Mouse (Mus musculus) liver, embryonic 16.5 days (tissue): ENCODE results near the gene Efcc1. TPM values are rescaled to one million over a fixed set of nuclear protein-coding genes. Genes with fewer than 3 reads are reported as not detected.
A peak's percentile ranks its signal among the peaks of the same experiment; 100 is the strongest.

Experiments used
- ATAC-seq: fragments of 200-750 bp; cut with Nextera tagmentation; 2 replicates; pipeline ENCODE4 v1.8.0; 2017; ENCODE audit warnings: low read depth, mild to moderate bottlenecking, moderate number of reproducible peaks, moderate library complexity
- H3K27ac ChIP-seq: fragments of 300-500 bp; sonication (generic); 2 replicates; pipeline ENCODE4 v1.5.1; 2014; ENCODE audit warnings: mild to moderate bottlenecking, low read length
- H3K27me3 ChIP-seq: fragments of 300-500 bp; sonication (generic); 2 replicates; pipeline ENCODE4 v1.6.1; 2014; ENCODE audit warnings: low read depth, low read length, mixed read lengths; ENCODE audit not compliant: control insufficient read depth, insufficient read depth
- H3K36me3 ChIP-seq: fragments of 300-500 bp; sonication (generic); 2 replicates; pipeline ENCODE4 v1.6.1; 2014; ENCODE audit warnings: mild to moderate bottlenecking; ENCODE audit not compliant: control insufficient read depth, insufficient read depth
- H3K4me1 ChIP-seq: fragments of 300-500 bp; sonication (generic); 2 replicates; pipeline ENCODE4 v1.6.1; 2014; ENCODE audit warnings: low read depth, low read length, mixed read lengths; ENCODE audit not compliant: control insufficient read depth
- H3K4me2 ChIP-seq: fragments of 300-500 bp; sonication (generic); 2 replicates; pipeline ENCODE4 v1.6.1; 2014; ENCODE audit warnings: low read depth, low read length, mixed read lengths
- H3K4me3 ChIP-seq: fragments of 300-500 bp; sonication (generic); 2 replicates; pipeline ENCODE4 v1.5.1; 2014; ENCODE audit warnings: low read depth, mild to moderate bottlenecking, low read length
- H3K9ac ChIP-seq: fragments of 300-500 bp; sonication (generic); 2 replicates; pipeline ENCODE4 v1.6.1; 2014; ENCODE audit warnings: low read depth, low read length
- H3K9me3 ChIP-seq: fragments of 300-500 bp; sonication (generic); replicated peaks from 2 replicates; pipeline ENCODE4 v1.6.1; 2016; ENCODE audit warnings: low read length; ENCODE audit not compliant: control insufficient read depth
- WGBS: fragments of 180-500 bp; shearing (Covaris S2); extraction: QIAGEN DNeasy Blood & Tissue Kit; methylation state at CpG from one replicate; pipeline ENCODE4 v1.1.7; 2014; ENCODE audit not compliant: insufficient replicate concordance; 5-methylcytosine and 5-hydroxymethylcytosine counted together
- polyA plus RNA-seq: library from polyadenylated mRNA; unstranded; fragments of >200 nt; fragmentation: Nextera tagmentation; extraction: Ambion mirVana; gene quantifications from 2 replicates; pipeline ENCODE4 v1.2.1, GENCODE M21; 2015

The Efcc1 gene
- polyA plus RNA-seq, 1 experiment from 2014 or later, result 0.18 TPM

DNA sequence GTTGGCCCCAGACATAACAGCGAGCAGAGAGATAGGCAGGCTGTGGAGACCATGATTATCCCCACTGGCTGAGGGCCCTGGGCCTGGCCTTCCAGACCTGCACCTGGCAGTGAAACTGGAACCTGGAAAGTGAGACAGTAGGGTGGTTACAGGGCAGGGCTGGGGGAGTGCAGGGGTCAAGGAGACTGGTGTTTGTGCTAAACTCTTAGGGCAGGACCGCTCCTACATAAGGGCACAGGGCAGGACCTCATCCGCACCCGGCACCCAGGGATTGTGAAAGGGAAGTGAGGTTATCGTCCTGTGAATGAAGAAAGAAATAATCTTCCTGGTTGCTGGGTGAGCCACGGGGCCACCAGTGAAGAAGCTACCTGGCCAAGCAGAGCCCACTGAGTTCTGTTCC is 59.1 kb downstream of the Efcc1 start:
- Histone ChIP-seq H3K4me3 (no peak overlapping the region), H3K36me3 (peaks cover 35% of the 10 kb centered on the region), H3K9me3 (no peaks in the 10 kb centered on the region), H3K27ac (peak overlapping the region; percentile 98), H3K4me1 (peaks cover 54% of the 10 kb centered on the region), H3K27me3 (no peaks in the 10 kb centered on the region), H3K9ac (peak overlapping the region; percentile 40; the same call in 1 of the 2 replicates), H3K4me2 (no peak overlapping the region)
- ATAC-seq, result no peak
- WGBS, result 56% methylated on average over 6 of the region's 6 CpGs

DNA sequence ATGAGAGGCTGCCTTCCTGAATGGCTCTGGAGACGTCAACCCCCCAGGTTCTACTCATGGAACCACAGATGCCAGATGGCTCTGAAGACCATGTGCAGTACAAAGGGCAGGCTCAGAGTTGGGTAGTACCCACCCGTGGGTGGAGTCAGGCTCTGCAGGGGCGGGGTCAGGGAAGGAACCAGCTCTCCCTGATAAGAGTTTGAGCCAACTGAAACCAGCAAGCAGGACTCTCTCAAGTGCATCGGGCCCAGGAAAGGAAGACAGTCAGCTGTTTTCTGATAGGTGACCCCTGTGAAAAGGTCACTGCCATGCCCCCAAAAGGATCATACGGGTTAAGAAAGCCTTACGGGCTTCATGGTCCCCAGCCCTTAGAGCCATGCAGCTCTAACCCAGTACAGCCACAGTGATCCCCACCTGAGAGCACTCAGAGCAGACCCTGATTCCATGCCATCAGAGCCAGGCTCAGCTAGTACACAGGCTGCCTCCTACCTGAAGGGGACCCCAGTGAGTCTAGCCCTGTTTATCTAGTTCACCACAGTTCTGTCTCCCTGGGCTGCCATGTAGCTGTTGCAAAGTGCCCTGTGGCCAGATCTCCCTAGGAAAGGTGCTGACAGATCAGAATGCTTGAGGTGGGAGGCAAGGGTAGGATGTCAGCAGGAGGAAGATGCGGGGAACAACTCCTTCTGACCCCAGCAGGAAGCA is 60.3 kb downstream of the Efcc1 start:
- H3K27ac ChIP-seq, result peak overlapping the region; percentile 98
- 21% methylated on average over 7 of the region's 7 CpGs for WGBS
- peaks cover 62% of the 10 kb centered on the region for H3K4me1 ChIP-seq
- peak overlapping the region; percentile 62 for H3K9ac ChIP-seq
- H3K4me3 ChIP-seq, result peak overlapping the region; percentile 30
- H3K9me3 ChIP-seq, result no peaks in the 10 kb centered on the region
- ATAC-seq, result peak; percentile 96
- H3K27me3 ChIP-seq, result no peaks in the 10 kb centered on the region
- peaks cover 35% of the 10 kb centered on the region for H3K36me3 ChIP-seq
- peak overlapping the region; percentile 60 for H3K4me2 ChIP-seq

DNA sequence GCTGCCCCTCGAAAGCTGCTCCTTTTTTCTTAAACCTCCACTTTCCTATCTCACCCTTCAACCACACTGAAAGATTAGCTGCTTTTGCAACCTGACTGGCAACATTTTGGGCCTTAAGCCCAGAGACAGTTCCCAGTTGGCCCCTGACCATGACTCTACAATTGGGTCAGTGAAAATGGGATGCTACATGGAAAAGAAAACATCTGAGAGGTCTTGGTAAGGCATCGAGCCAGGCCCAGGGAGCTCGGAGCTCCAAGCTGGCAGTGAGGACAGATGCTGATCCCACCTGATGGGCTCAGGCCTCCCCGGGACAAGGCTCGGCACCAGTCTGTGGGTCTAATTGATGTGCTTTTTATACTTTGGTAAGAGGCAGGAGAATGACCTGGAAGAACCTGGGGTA is 61.2 kb downstream of the Efcc1 start:
- ATAC-seq, result no peak
- no peaks in the 10 kb centered on the region for H3K27me3 ChIP-seq
- peaks cover 35% of the 10 kb centered on the region for H3K36me3 ChIP-seq
- H3K9ac ChIP-seq, result 0 out of 2 replicates have a peak overlapping the region, but pooled peaks have one; percentile 62
- 78% methylated on average over 5 of the region's 5 CpGs for WGBS
- peaks cover 70% of the 10 kb centered on the region for H3K4me1 ChIP-seq
- no peaks in the 10 kb centered on the region for H3K9me3 ChIP-seq
- no peak overlapping the region for H3K4me3 ChIP-seq
- peak overlapping the region; percentile 98 for H3K27ac ChIP-seq
- H3K4me2 ChIP-seq, result peak overlapping the region; percentile 60

GRCm38 (mm10) chr6:87793821-87794510 is 63.3 kb downstream of the Efcc1 start:
- Histone ChIP-seq H3K27ac (peak overlapping the region; percentile 32), H3K36me3 (peaks cover 37% of the 10 kb centered on the region), H3K4me1 (peaks cover 73% of the 10 kb centered on the region)

DNA sequence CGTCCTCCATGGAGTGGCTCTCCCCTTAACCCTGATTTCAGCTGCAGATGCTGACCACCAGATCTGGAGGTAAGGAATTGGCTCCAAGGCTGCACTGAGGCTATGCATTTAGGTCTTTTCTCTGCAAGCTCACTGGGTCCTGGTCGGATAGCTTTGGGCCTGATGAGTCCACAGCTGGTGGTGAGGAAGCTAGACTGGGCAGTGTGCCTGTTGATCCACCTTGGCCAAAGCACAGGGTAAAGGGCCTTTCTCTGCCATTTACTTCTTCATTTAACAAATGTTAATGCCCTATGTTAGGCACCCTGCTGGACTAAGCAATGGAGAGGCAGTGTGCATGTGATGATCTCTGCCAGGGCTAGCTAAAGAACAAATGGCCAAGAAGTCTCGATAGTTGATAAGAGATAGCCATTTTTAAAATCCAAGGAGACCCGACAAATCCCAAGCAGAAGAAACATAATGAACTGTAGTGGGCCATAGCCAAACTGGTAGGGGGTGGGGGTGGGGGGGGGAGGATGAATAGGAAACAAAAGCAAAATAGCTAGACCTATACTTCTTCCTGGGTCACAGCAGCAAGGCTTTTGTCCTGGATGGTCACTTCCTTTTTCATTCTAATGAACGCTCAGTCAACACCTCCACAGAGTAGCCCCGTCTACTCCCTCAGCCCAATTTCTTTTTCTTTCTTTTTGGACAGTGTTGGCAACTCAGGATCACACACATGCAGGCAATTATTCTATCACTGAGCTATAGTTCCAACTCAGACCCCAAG is 64.9 kb downstream of the Efcc1 start:
- ATAC-seq, result no peak
- peak overlapping the region; percentile 7; the same call in 1 of the 2 replicates for H3K4me2 ChIP-seq
- H3K4me1 ChIP-seq, result peaks cover 73% of the 10 kb centered on the region

More at GRCm38 (mm10) chr6:87793821-87794510, 63.3 kb downstream of the Efcc1 start:
- H3K27me3 ChIP-seq, result no peaks in the 10 kb centered on the region
- H3K4me2 ChIP-seq, result no peak overlapping the region
- no peaks in the 10 kb centered on the region for H3K9me3 ChIP-seq
- no peak for ATAC-seq
- H3K4me3 ChIP-seq, result no peak overlapping the region
- WGBS, result 91% methylated on average over 10 of the region's 10 CpGs
- H3K9ac ChIP-seq, result no peak overlapping the region

DNA sequence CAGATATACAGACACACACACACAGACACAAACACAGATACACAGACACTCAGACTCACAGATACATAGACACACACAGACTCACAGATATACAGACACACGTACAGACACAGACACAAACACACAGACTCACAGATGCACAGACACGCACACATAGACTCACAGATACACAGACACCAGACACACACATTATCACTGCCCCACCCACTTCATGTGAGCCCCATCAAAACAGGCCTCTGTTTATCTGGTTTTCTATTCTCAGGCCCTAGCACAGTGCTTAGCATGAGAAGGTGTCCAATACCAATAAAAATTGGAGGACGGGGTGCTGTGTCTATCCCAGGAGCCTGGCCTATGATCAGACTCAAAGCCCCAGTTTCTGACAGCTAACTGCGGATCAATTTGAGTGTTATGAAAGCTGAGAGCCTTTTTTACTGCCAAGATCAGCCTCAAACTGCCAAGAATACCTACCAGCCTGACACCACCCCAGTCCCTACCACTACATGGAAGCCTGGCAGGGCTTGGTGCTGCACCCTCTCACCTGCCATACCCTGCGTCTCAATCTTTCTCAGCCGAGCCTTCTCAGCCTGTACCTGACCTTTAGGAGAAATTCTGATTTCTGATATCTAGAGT is 65.7 kb downstream of the Efcc1 start:
- Histone ChIP-seq H3K4me2 (peak overlapping the region; percentile 7), H3K27me3 (no peaks in the 10 kb centered on the region), H3K27ac (peak overlapping the region; percentile 71), H3K4me1 (peaks cover 70% of the 10 kb centered on the region), H3K36me3 (peaks cover 29% of the 10 kb centered on the region), H3K4me3 (no peak overlapping the region), H3K9ac (peak overlapping the region; percentile 17), H3K9me3 (no peaks in the 10 kb centered on the region)
- WGBS, result 58% methylated on average over 6 of the region's 6 CpGs
- ATAC-seq, result peak; percentile 92

More for the DNA sequence above, 64.9 kb downstream of the Efcc1 start:
- whole genome bisulfite sequencing, result 75% methylated on average over 6 of the region's 6 CpGs
- Histone ChIP-seq H3K36me3 (peaks cover 30% of the 10 kb centered on the region), H3K9me3 (no peaks in the 10 kb centered on the region), H3K4me3 (no peak overlapping the region), H3K9ac (peak overlapping the region; percentile 17; the same call in 1 of the 2 replicates), H3K27me3 (no peaks in the 10 kb centered on the region), H3K27ac (peak overlapping the region; percentile 71)

DNA sequence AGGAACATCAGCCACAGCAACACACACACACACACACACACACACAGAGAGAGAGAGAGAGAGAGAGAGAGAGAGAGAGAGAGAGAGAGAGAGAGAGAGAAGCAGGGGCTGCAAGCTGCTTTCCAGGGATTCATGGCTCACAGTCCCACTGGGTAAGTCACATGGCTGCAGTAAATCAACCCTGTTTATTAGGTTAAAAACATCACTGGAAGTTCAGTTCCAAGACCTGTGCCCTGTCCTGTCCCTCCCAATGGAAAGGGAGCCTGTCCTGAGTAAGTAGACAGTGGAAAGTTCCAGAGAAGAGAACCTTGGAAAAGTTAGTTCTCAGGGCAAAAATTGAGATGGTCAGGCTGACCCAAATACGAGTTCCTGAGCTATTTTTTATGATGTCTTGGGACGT is 66.7 kb downstream of the Efcc1 start:
- Histone ChIP-seq H3K4me1 (peaks cover 60% of the 10 kb centered on the region), H3K27ac (peak overlapping the region; percentile 71), H3K36me3 (peaks cover 23% of the 10 kb centered on the region), H3K9ac (no peak overlapping the region), H3K9me3 (no peaks in the 10 kb centered on the region), H3K4me2 (no peak overlapping the region), H3K27me3 (no peaks in the 10 kb centered on the region), H3K4me3 (no peak overlapping the region)
- WGBS, result 66% methylated on average over 2 of the region's 2 CpGs
- ATAC-seq, result no peak

DNA sequence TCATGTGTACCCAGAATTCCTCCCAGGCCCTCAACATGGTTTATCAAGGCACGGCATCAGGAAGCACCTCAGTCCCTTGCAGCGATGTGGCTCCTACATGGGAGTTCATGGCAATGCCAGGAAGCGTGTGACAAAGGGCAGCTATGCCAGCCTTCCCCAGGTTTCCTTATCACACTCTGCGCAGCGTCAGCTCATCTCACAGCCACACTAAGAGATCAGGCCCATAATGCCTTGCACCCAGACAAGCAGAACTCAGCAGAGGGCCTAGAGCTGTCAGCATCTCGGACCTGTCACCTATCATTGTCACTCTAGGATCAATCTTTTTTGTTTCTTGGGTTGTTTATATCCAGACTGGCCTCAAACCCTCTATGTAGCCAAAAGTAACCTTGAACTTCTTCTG is 68.9 kb downstream of the Efcc1 start:
- peak overlapping the region; percentile 50 for H3K27ac ChIP-seq
- H3K9me3 ChIP-seq, result no peaks in the 10 kb centered on the region
- peak overlapping the region; percentile 7; the same call in 1 of the 2 replicates for H3K4me2 ChIP-seq
- no peak overlapping the region for H3K4me3 ChIP-seq
- H3K9ac ChIP-seq, result no peak overlapping the region
- peak; percentile 57 for ATAC-seq
- peaks cover 14% of the 10 kb centered on the region; the same call in 1 of the 2 replicates for H3K36me3 ChIP-seq
- H3K4me1 ChIP-seq, result peaks cover 58% of the 10 kb centered on the region
- WGBS, result 43% methylated on average over 6 of the region's 6 CpGs
- no peaks in the 10 kb centered on the region for H3K27me3 ChIP-seq
